Mouse (Mus musculus) embryonic fibroblast, embryonic 13.5 days (primary cell): Measurements from ENCODE around the gene Pepd. TPM values are rescaled to one million over a fixed set of nuclear protein-coding genes. Genes with fewer than 3 reads are reported as not detected.

Source experiments
- H3K27ac ChIP-seq: 2 replicates; pipeline ENCODE4 v1.5.1; 2012; ENCODE audit warnings: low read length, control low read depth, inconsistent platforms; ENCODE audit not compliant: insufficient read depth
- H3K4me1 ChIP-seq: 2 replicates; pipeline ENCODE4 v1.6.1; 2011; ENCODE audit warnings: low read length; ENCODE audit not compliant: control insufficient read depth, insufficient read depth
- H3K4me3 ChIP-seq: 2 replicates; pipeline ENCODE4 v1.5.1; 2011; ENCODE audit warnings: mild to moderate bottlenecking, control low read depth, low read length; ENCODE audit not compliant: insufficient read depth
- CTCF ChIP-seq: IDR thresholded peaks from 2 replicates; pipeline ENCODE4 v1.5.1; 2011; ENCODE audit warnings: mild to moderate bottlenecking, control low read depth, low read length, moderate library complexity, borderline replicate concordance; ENCODE audit not compliant: insufficient read depth
- POLR2A ChIP-seq: IDR thresholded peaks from 2 replicates; pipeline ENCODE4 v1.6.1; 2011; ENCODE audit warnings: low read depth, mild to moderate bottlenecking, control low read depth, low read length, moderate library complexity
- polyA plus RNA-seq: library from polyadenylated mRNA; stranded (reverse); fragments of >200 nt; gene quantifications from 2 replicates; pipeline ENCODE4 v1.2.4, GENCODE M21; 2011; ENCODE audit warnings: low read depth; ENCODE audit not compliant: missing spikeins, insufficient read length

Pepd gene
- polyA plus RNA-seq, 1 experiment, result 20.7 TPM

DNA sequence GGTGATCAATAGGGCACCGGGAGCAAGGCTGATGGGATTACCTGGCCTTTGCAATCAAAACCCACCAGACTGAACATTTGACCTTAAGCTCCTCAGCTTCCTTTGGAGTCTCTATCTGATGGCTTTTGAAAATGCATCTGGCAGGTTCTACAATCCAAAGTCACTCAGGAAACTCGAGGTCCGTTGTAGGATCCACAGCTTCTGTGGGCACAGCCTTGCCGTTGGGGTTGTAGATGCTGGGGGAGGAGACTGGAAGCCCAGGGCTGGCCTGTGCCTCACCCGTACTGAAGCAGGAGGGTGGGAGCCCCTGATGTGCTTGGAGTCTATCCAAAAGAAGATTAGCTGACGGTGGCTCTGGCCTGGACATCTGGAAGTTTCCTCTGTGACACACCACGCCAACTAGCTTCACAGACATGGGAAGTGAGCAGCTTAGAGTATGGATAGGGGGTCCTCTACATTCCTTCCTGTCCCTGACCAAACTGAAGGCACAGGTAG lies 18.1 kb downstream of the Pepd start:
- no peak overlapping the region for H3K4me3 ChIP-seq
- H3K4me1 ChIP-seq, result peaks cover 15% of the 10 kb centered on the region
- no peak overlapping the region for H3K27ac ChIP-seq
- TF ChIP-seq POLR2A, result no peak
- no peak for TF ChIP-seq CTCF

DNA sequence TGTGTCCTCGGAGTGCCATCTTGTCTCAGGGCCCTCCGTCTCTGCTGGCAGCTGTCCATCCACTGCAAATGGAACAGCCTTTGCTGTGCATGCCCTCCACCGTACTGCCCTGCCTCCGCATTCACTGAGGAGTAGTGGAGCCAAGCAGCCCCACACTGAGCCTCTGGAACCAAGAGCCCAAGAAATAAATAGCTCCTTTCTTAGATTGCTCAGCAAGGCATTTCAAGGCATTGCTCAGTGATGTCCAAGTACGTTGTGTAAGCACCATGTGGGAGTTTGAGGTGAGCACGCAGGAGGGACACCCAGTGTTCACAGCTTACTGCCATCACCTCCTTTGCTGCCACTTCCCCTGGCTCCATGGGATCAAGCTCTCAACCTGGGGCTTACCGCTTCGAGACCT lies 20.5 kb downstream of the Pepd start:
- no peak for TF ChIP-seq POLR2A
- TF ChIP-seq CTCF, result no peak
- H3K27ac ChIP-seq, result no peak overlapping the region
- no peak overlapping the region for H3K4me3 ChIP-seq
- H3K4me1 ChIP-seq, result peaks cover 15% of the 10 kb centered on the region

DNA sequence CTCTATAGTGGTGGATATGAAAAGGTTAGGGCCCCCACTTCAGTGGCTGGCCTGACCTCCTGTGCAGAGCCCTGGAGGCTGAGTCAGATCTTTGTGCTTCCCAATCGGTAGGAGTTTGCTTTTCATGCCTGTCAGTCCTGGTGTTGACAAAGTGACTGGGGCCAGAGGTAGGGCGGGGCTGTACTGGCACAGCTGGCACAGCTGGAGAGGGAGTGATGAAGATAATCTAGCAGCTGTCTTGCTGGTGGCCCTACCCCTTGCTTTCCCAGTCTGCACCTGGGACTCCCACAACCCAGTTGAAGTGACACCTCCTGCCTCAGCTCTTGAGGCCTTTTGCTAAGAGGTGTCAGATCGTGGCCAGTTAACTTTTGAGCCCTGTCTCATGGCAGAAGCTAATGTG lies 21.0 kb downstream of the Pepd start:
- peaks cover 15% of the 10 kb centered on the region for H3K4me1 ChIP-seq
- TF ChIP-seq POLR2A, result no peak
- TF ChIP-seq CTCF, result no peak
- H3K4me3 ChIP-seq, result no peak overlapping the region
- no peak overlapping the region for H3K27ac ChIP-seq

DNA sequence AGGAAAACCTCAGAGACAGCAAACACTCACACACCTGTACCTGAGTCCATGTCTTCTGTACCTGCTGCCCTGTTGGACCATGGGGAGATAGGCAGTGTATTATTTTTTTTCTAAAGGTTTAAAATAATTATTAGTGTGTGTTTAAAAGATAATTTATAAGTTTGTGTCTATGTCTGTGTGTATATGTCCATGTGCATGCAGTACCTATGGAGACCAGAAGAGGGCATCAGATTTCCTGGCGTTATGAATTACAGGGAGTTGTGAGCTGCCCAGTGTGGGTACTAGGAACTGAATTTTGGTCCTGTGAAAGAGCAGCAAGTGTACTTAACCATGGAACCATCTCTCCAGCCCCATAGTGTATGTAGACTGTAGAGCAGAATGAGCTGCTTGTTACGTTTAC lies 24.2 kb downstream of the Pepd start:
- Histone ChIP-seq H3K27ac (no peak overlapping the region), H3K4me1 (peaks cover 12% of the 10 kb centered on the region), H3K4me3 (no peak overlapping the region)
- TF ChIP-seq CTCF (no peak), POLR2A (no peak)

DNA sequence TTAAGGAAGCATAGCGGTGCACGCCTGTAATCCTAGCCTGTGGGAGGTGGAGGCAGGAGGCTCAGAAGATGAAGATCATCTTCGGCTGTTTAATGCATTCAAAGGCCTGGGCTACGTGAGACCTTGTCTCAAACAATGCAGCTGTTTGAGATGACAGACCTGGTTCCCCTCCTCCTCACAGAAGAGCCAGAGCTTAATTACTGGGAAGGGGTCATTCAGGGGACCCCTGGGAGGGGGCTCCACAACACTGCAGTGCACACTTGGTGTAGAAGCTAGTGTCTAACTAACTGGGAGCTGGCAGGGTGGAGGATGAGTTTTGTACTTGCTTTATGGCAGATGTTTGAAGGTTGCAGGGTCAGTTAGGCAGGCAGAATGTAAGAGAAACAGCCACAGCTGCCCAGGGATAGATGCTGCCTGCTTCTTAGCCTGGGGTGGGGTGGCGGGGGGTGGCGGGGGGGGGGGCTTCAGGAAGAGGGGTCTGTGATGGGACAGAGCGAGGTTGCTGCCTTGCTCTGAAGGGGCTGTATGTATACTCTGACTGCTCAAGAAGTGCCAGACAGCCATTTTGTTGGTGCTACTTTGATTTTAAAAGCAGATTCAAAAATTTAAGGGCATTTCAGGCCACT lies 26.6 kb downstream of the Pepd start:
- peak overlapping the region; percentile 45; the same call in 1 of the 2 replicates for H3K27ac ChIP-seq
- TF ChIP-seq POLR2A (no peak), CTCF (no peak)
- H3K4me1 ChIP-seq, result peaks cover 12% of the 10 kb centered on the region

DNA sequence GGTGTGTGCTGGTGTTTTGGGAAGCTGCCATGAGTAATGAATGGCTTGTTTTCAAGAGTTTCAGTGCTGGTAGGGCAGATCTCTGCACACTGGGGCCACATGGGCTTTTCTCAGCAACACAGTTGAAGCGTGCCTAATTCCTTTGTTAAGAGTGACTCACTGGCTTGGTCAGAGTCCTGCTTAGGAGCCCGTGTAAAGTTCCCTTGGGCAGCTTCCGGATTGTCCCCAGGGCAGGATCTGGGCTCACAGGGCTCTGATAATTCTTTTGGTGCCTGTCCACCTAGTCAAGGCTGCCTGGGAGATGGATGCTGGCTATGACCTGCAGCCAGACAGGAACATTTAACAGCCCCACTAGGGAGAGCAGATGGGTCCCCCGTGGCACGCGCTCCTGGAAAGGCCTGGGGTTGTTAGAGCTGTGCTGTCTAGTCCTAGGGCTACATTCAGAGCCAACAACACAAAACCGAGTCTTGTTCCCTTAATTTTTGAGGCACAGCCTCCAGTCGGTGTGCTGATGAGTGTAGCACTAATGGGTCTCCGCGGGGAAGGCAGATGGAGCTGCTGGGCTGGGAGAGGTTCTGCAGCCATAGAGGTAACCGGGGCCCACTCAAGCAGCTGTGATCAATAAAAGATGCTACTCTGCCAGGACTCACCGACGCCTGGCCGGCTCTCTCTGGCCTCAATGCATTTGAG lies 27.2 kb downstream of the Pepd start:
- no peak overlapping the region for H3K4me3 ChIP-seq
- peak overlapping the region; percentile 73 for H3K27ac ChIP-seq
- peaks cover 12% of the 10 kb centered on the region for H3K4me1 ChIP-seq
- TF ChIP-seq CTCF (no peak), POLR2A (no peak)

More for the DNA sequence above, 26.6 kb downstream of the Pepd start:
- H3K4me3 ChIP-seq, result no peak overlapping the region

DNA sequence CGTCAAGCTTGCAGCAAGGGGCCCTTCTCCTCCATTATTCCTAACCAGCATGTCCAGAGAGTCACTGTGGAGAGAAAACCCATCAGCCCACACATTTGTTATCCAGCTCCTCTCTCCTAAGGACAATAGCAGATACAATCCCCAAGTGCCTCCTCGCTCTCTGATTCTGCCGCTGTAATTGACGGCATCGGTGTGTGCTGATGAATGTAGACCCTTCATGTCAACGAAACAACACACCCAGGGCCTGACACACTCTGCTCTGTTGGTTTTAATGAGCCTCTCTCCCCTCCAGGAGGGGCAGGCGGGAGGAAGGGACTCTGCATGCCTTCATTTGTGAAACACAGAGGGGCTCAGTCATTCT lies 27.8 kb downstream of the Pepd start:
- Histone ChIP-seq H3K4me3 (no peak overlapping the region), H3K4me1 (peaks cover 12% of the 10 kb centered on the region), H3K27ac (peak overlapping the region; percentile 73)
- no peak for TF ChIP-seq POLR2A
- TF ChIP-seq CTCF, result no peak

DNA sequence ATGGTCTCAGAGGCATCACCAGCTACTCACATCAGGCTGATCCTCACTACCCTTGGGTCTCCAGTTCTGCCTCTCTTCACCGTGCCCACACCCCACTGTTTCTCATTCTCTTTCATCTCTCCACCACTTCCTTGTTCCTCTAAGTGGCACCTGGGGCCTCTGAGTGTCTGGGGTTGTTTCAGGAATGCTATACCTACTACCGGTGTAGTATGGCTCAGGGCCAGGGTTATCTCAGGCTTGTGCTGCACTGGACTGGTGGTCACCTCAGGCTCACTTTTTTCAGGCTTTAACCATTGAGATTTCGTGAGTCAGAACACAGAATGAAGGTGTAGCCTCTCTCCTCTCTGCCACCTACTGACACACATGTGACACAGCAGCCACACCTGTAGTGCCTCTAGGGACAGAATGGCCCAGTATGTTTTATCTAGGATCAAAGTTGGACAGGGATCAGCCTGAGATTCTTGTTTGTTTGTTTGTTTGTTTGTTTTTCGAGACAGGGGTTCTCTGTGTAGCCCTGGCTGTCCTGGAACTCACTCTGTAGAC lies 31.5 kb downstream of the Pepd start:
- Histone ChIP-seq H3K4me1 (peaks cover 10% of the 10 kb centered on the region), H3K27ac (no peak overlapping the region), H3K4me3 (no peak overlapping the region)
- no peak for TF ChIP-seq POLR2A
- no peak for TF ChIP-seq CTCF

DNA sequence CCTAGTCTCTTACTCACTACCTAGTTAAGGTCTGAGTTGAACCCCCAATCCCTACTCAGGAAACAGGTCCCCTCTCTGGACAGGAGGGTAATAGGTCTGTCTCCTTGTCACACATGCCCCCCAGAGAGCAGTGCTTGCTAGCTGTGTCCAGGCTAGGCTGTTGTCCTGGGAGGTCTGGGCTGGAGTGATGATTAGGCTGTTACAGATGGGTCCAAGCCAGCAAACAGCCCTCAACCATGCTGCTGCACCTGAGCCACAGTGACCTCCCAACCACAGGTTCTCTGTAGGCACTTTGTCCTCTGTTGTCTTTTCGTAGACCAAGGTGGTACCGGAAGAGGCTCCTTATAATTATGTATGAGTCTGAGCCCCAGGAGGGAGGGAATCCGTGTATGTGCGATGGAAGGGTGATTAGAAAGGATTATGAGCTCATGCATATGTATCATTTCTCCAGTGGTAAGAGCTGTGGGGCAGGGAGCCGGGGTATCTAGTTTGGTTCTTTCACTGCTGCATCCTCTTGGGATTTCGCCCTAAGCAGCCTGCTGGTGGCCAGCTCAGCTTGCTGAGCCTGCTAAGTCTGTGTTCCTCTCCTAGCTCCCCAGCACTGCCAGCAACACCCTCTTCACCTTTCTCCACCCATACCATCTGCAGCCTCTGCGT lies 34.2 kb downstream of the Pepd start:
- H3K4me1 ChIP-seq, result no peaks in the 10 kb centered on the region
- H3K4me3 ChIP-seq, result no peak overlapping the region
- H3K27ac ChIP-seq, result no peak overlapping the region
- TF ChIP-seq POLR2A (no peak), CTCF (no peak)
